Mouse (Mus musculus) lung, postnatal 0 days (tissue): ENCODE data around the gene Tgfa. TPM values are rescaled to one million over a fixed set of nuclear protein-coding genes. Genes with fewer than 3 reads are reported as not detected.

Experiments used
- ATAC-seq: fragments of 200-750 bp; cut with Nextera tagmentation; 2 replicates; pipeline ENCODE4 v1.8.0; 2017; ENCODE audit warnings: moderate library complexity
- DNase-seq: peaks from one replicate; pipeline ENCODE4 v3.0.0-alpha.2; 2016; ENCODE audit warnings: low spot score
- H3K27ac ChIP-seq: fragments of 300-500 bp; sonication (generic); 2 replicates; pipeline ENCODE4 v1.5.1; 2014; ENCODE audit warnings: antibody characterized with exemption, mild to moderate bottlenecking, low read length, mixed read lengths
- H3K27me3 ChIP-seq: fragments of 300-500 bp; sonication (generic); replicated peaks from 2 replicates; pipeline ENCODE4 v1.6.1; 2014; ENCODE audit warnings: low read length, mixed read lengths; ENCODE audit not compliant: insufficient read depth
- H3K36me3 ChIP-seq: fragments of 300-500 bp; sonication (generic); 2 replicates; pipeline ENCODE4 v1.6.1; 2014; ENCODE audit warnings: low read length, mixed read lengths; ENCODE audit not compliant: insufficient read depth
- H3K4me1 ChIP-seq: fragments of 300-500 bp; sonication (generic); 2 replicates; pipeline ENCODE4 v1.6.1; 2014; ENCODE audit warnings: antibody characterized with exemption, low read depth, low read length, mixed read lengths; ENCODE audit not compliant: insufficient read depth
- H3K4me2 ChIP-seq: fragments of 300-500 bp; sonication (generic); replicated peaks from 2 replicates; pipeline ENCODE4 v1.6.1; 2014; ENCODE audit warnings: low read depth, mild to moderate bottlenecking, low read length, moderate library complexity, mixed read lengths
- H3K4me3 ChIP-seq: fragments of 300-500 bp; sonication (generic); 2 replicates; pipeline ENCODE4 v1.5.1; 2014; ENCODE audit warnings: low read depth, low read length
- H3K9ac ChIP-seq: fragments of 300-500 bp; sonication (generic); replicated peaks from 2 replicates; pipeline ENCODE4 v1.6.1; 2014; ENCODE audit warnings: low read depth, mild to moderate bottlenecking
- H3K9me3 ChIP-seq: fragments of 300-500 bp; sonication (generic); 2 replicates; pipeline ENCODE4 v1.6.1; 2016; ENCODE audit warnings: low read length, mixed read lengths
- CTCF ChIP-seq: IDR thresholded peaks from 2 replicates; pipeline ENCODE4 v1.5.1; 2016; ENCODE audit warnings: antibody characterized with exemption, mild to moderate bottlenecking
- EP300 ChIP-seq: IDR thresholded peaks from 2 replicates; pipeline ENCODE4 v1.6.1; 2016; ENCODE audit warnings: antibody characterized with exemption, mild to moderate bottlenecking, control low read depth
- WGBS: fragments of 180-500 bp; shearing (Covaris S2); extraction: QIAGEN DNeasy Blood & Tissue Kit; methylation state at CpG from one replicate; pipeline ENCODE4 v1.1.7; 2014; 5-methylcytosine and 5-hydroxymethylcytosine counted together
- polyA plus RNA-seq: library from polyadenylated mRNA; unstranded; fragments of >200 nt; fragmentation: Nextera tagmentation; extraction: Ambion mirVana; gene quantifications from 2 replicates; pipeline ENCODE4 v1.2.1, GENCODE M21; 2015

Tgfa gene
- polyA plus RNA-seq, 1 experiment from 2014 or later = 1.9 TPM

- WGBS = 68% methylated on average over 1 of the region's 1 CpGs
- DNase-seq (no peak), ATAC-seq (no peak)
- Histone ChIP-seq H3K36me3 (no peaks in the 10 kb centered on the region), H3K27ac (no peak overlapping the region), H3K4me1 (no peaks in the 10 kb centered on the region), H3K9ac (no peak overlapping the region), H3K4me2 (no peak overlapping the region), H3K9me3 (no peaks in the 10 kb centered on the region), H3K4me3 (no peak overlapping the region), H3K27me3 (no peaks in the 10 kb centered on the region)
- TF ChIP-seq EP300 = no peak
- TF ChIP-seq CTCF = no peak
Observed at GRCm38 (mm10) chr6:86314011-86314410, 119.0 kb downstream of the Tgfa start.

- Histone ChIP-seq H3K36me3 (no peaks in the 10 kb centered on the region), H3K27ac (no peak overlapping the region), H3K4me1 (no peaks in the 10 kb centered on the region), H3K27me3 (no peaks in the 10 kb centered on the region), H3K4me3 (no peak overlapping the region), H3K4me2 (no peak overlapping the region), H3K9ac (no peak overlapping the region), H3K9me3 (no peaks in the 10 kb centered on the region)
- WGBS = 53% methylated on average over 1 of the region's 1 CpGs
- TF ChIP-seq CTCF = no peak
- no peak for TF ChIP-seq EP300
- ATAC-seq = no peak
- no peak for DNase-seq
Observed at GRCm38 (mm10) chr6:86317066-86317465, 122.0 kb downstream of the Tgfa start.

- H3K27ac ChIP-seq = no peak overlapping the region
- H3K4me3 ChIP-seq = no peak overlapping the region
- WGBS = 49% methylated on average over 4 of the region's 4 CpGs
- no peaks in the 10 kb centered on the region for H3K36me3 ChIP-seq
- H3K27me3 ChIP-seq = no peaks in the 10 kb centered on the region
- no peak overlapping the region for H3K9ac ChIP-seq
- no peaks in the 10 kb centered on the region for H3K9me3 ChIP-seq
- H3K4me1 ChIP-seq = no peaks in the 10 kb centered on the region
- H3K4me2 ChIP-seq = no peak overlapping the region
- DNase-seq (peak; percentile 73), ATAC-seq (peak; percentile 64)
- TF ChIP-seq CTCF (no peak), EP300 (no peak)
Observed at GRCm38 (mm10) chr6:86318855-86319254, 123.8 kb downstream of the Tgfa start.

- no peak overlapping the region for H3K4me2 ChIP-seq
- H3K9me3 ChIP-seq = no peaks in the 10 kb centered on the region
- no peak for TF ChIP-seq CTCF
- no peak for TF ChIP-seq EP300
- WGBS = 79% methylated on average over 5 of the region's 5 CpGs
- no peak overlapping the region for H3K4me3 ChIP-seq
- no peak for ATAC-seq
- DNase-seq = no peak
- H3K27me3 ChIP-seq = no peaks in the 10 kb centered on the region
- H3K36me3 ChIP-seq = no peaks in the 10 kb centered on the region
- no peak overlapping the region for H3K9ac ChIP-seq
- H3K4me1 ChIP-seq = no peaks in the 10 kb centered on the region
- H3K27ac ChIP-seq = no peak overlapping the region
Observed at GRCm38 (mm10) chr6:86322031-86322563, 127.1 kb downstream of the Tgfa start.

GRCm38 (mm10) chr6:86322991-86323390 is 128.0 kb downstream of the Tgfa start:
- 91% methylated on average over 9 of the region's 9 CpGs for WGBS
- TF ChIP-seq CTCF (no peak), EP300 (no peak)

GRCm38 (mm10) chr6:86324400-86324799 is 129.4 kb downstream of the Tgfa start:
- no peak for ATAC-seq
- 89% methylated on average over 3 of the region's 3 CpGs for WGBS
- Histone ChIP-seq H3K4me2 (no peak overlapping the region), H3K27me3 (no peaks in the 10 kb centered on the region), H3K36me3 (no peaks in the 10 kb centered on the region), H3K4me3 (no peak overlapping the region), H3K4me1 (no peaks in the 10 kb centered on the region), H3K9ac (no peak overlapping the region), H3K27ac (no peak overlapping the region), H3K9me3 (no peaks in the 10 kb centered on the region)
- no peak for DNase-seq
- TF ChIP-seq EP300 (no peak), CTCF (no peak)

More at GRCm38 (mm10) chr6:86322991-86323390, 128.0 kb downstream of the Tgfa start:
- Histone ChIP-seq H3K4me3 (no peak overlapping the region), H3K9me3 (no peaks in the 10 kb centered on the region), H3K4me1 (no peaks in the 10 kb centered on the region), H3K4me2 (no peak overlapping the region), H3K27me3 (no peaks in the 10 kb centered on the region), H3K9ac (no peak overlapping the region), H3K36me3 (no peaks in the 10 kb centered on the region), H3K27ac (no peak overlapping the region)
- ATAC-seq (no peak), DNase-seq (no peak)

Other genes starting within 250 kb of the Tgfa start
- gene Dusp11, start 233.6 kb upstream of the Tgfa start, polyA plus RNA-seq = 32.0 and 44.3 TPM in 2 replicates
- not detected in 2 replicates for gene Figla, start 179.1 kb upstream of the Tgfa start, polyA plus RNA-seq
- 0.40 and 0.84 TPM in 2 replicates for gene Add2, start 166.5 kb upstream of the Tgfa start, polyA plus RNA-seq
- gene Fam136a, start 170.4 kb downstream of the Tgfa start, polyA plus RNA-seq = 44.7 and 45.3 TPM in 2 replicates
- 234 and 251 TPM in 2 replicates for gene Snrpg, start 176.1 kb downstream of the Tgfa start, polyA plus RNA-seq
- 54.2 and 58.6 TPM in 2 replicates for gene Pcyox1, start 201.9 kb downstream of the Tgfa start, polyA plus RNA-seq
- gene Tia1, start 209.0 kb downstream of the Tgfa start, polyA plus RNA-seq = 59.1 and 66.3 TPM in 2 replicates
- gene Gm44790, start 231.4 kb downstream of the Tgfa start, polyA plus RNA-seq = not detected in 2 replicates
- gene C87436, start 243.2 kb downstream of the Tgfa start, polyA plus RNA-seq = 23.3 and 23.5 TPM in 2 replicates